Mouse (Mus musculus): ENCODE data around the gene Gm45261. TPM values are rescaled to one million over a fixed set of nuclear protein-coding genes. Genes with fewer than 3 reads are reported as not detected.

The Gm45261 gene
- polyA plus RNA-seq, 1 experiment = not detected

DNA sequence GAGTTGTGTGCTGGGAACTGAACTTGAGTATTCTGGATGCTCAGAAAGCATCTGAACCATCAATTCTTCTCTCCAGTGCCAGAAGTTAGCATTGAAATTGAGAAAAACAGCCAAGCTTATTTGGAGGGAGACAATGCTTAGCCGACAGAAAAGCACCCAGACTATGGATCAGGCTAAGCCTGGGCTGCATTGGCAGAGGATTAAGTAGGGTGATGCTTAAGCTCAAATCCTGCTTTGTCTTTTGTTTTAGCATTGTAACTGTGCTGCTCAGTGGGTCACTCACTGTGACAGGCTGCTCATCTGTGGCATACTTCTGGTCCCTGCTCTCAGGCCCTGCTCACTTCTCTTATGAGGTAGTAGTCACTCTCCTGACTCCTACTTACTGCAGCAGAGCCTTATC, 36.6 kb downstream of the Gm45261 start:
- H3K4me1 ChIP-seq (ENCODE audit: control insufficient read depth, insufficient read depth, low read length) = no peaks in the 10 kb centered on the region
- H3K36me3 ChIP-seq (ENCODE audit: control insufficient read depth, insufficient read depth, low read length, poor library complexity, severe bottlenecking) = no peaks in the 10 kb centered on the region
- H3K27ac ChIP-seq (ENCODE audit: insufficient read depth, low read length) = no peak overlapping the region
- no peak overlapping the region for H3K4me3 ChIP-seq (ENCODE audit: low read depth, low read length)
- no peaks in the 10 kb centered on the region for H3K9me3 ChIP-seq (replicated peaks; ENCODE audit: control insufficient read depth, insufficient read depth, low read length, poor library complexity, severe bottlenecking)
- no peak for TF ChIP-seq CTCF (IDR thresholded peaks at IDR 0.05; ENCODE audit: low read depth, low read length)
- no peak overlapping the region for H3K9ac ChIP-seq (ENCODE audit: low read depth, poor library complexity, severe bottlenecking)
- H3K27me3 ChIP-seq (ENCODE audit: control insufficient read depth, insufficient read depth, low read length, poor library complexity, severe bottlenecking) = no peaks in the 10 kb centered on the region

DNA sequence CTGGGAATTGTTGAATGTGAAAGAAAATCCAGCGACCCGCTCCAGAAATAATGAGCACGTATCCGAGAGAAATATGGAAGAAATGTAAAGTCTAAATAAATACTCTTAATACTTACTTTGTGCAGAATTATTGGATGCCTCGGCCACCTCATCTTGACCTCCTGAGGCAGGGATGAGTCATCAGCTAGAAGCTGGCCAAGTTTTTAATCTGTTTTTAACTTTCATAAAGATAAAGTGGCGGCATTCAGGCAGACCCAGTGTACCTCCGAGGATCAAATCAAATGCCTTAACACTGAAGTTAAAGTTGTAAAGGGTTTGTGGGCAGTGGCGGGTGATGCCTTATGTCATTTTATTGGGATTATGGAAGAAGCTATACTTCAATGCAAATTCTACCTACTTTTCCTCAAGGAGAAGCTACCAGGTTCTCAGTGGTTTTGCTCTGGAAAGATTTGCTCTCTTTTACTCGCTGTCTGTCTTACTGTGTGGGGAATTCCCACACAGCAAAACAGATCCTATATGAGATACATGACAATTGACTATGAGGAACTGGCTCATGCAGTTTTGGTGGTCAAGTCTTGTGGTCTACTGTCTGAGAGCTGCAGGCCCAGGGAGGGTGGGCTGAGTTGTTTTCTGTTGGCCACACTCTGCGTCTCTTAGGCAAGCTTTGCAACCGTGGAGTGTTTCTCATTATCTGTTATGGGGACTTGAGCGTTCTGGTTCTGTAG, 42.8 kb downstream of the Gm45261 start:
- Histone ChIP-seq H3K27ac (ENCODE audit: insufficient read depth, low read length) (no peak overlapping the region), H3K4me1 (ENCODE audit: control insufficient read depth, insufficient read depth, low read length) (no peaks in the 10 kb centered on the region), H3K27me3 (ENCODE audit: control insufficient read depth, insufficient read depth, low read length, poor library complexity, severe bottlenecking) (no peaks in the 10 kb centered on the region), H3K9me3 (replicated peaks; ENCODE audit: control insufficient read depth, insufficient read depth, low read length, poor library complexity, severe bottlenecking) (no peaks in the 10 kb centered on the region), H3K36me3 (ENCODE audit: control insufficient read depth, insufficient read depth, low read length, poor library complexity, severe bottlenecking) (no peaks in the 10 kb centered on the region), H3K9ac (ENCODE audit: low read depth, poor library complexity, severe bottlenecking) (no peak overlapping the region), H3K4me3 (ENCODE audit: low read depth, low read length) (no peak overlapping the region)
- TF ChIP-seq CTCF (IDR thresholded peaks at IDR 0.05; ENCODE audit: low read depth, low read length) (no peak), POLR2A (IDR thresholded peaks at IDR 0.05; ENCODE audit: insufficient read depth, low read length) (no peak)

DNA sequence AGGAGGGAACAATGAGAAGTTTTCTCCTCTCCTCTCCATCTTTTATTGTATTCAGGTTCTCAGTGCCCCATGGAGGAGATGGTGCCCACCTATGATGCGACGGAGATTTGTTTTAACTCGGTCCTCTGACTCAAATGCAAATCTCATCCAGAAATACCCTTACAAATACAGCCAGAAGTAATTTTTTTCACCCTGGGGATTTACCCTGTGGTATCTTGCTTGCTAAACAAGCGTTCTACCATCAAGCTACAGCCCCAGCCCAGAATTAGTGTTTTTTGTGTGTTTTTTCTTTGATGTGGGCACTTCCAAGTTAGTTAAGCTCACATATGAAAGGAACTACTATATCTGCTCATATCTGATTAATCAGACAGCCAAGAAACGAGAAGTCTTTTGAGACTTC, 44.9 kb downstream of the Gm45261 start:
- Histone ChIP-seq H3K9me3 (replicated peaks; ENCODE audit: control insufficient read depth, insufficient read depth, low read length, poor library complexity, severe bottlenecking) (no peaks in the 10 kb centered on the region), H3K27me3 (ENCODE audit: control insufficient read depth, insufficient read depth, low read length, poor library complexity, severe bottlenecking) (no peaks in the 10 kb centered on the region), H3K4me1 (ENCODE audit: control insufficient read depth, insufficient read depth, low read length) (no peaks in the 10 kb centered on the region), H3K9ac (ENCODE audit: low read depth, poor library complexity, severe bottlenecking) (no peak overlapping the region), H3K27ac (ENCODE audit: insufficient read depth, low read length) (no peak overlapping the region), H3K4me3 (ENCODE audit: low read depth, low read length) (no peak overlapping the region), H3K36me3 (ENCODE audit: control insufficient read depth, insufficient read depth, low read length, poor library complexity, severe bottlenecking) (no peaks in the 10 kb centered on the region)
- TF ChIP-seq POLR2A (IDR thresholded peaks at IDR 0.05; ENCODE audit: insufficient read depth, low read length) = no peak
- TF ChIP-seq EP300 (IDR thresholded peaks at IDR 0.05; ENCODE audit: insufficient read depth, low read depth, low read length) = no peak
- TF ChIP-seq CTCF (IDR thresholded peaks at IDR 0.05; ENCODE audit: low read depth, low read length) = no peak

DNA sequence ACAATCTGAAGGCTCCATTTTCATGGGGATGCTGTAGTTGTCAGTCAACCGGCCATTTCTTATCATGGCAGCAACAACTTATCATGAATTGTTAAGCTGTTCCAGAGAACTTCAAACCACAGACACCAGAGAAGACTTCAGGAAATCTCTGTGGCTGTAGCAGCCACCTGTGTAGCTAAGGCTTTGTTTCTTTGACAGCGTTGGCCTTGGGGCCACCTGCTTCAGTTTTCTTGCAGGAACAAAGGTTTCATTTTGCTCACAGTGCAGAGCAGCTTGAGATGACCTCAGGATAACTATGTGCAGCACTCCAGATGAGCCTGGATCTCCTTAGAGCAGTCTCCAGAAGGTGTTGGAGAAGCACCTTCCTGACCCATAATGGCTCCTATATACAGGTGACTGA, 48.7 kb downstream of the Gm45261 start:
- no peak for TF ChIP-seq CTCF (IDR thresholded peaks at IDR 0.05; ENCODE audit: low read depth, low read length)
- TF ChIP-seq EP300 (IDR thresholded peaks at IDR 0.05; ENCODE audit: insufficient read depth, low read depth, low read length) = no peak
- TF ChIP-seq POLR2A (IDR thresholded peaks at IDR 0.05; ENCODE audit: insufficient read depth, low read length) = no peak
- no peaks in the 10 kb centered on the region for H3K4me1 ChIP-seq (ENCODE audit: control insufficient read depth, insufficient read depth, low read length)
- no peak overlapping the region for H3K27ac ChIP-seq (ENCODE audit: insufficient read depth, low read length)
- no peak overlapping the region for H3K9ac ChIP-seq (ENCODE audit: low read depth, poor library complexity, severe bottlenecking)
- no peaks in the 10 kb centered on the region for H3K36me3 ChIP-seq (ENCODE audit: control insufficient read depth, insufficient read depth, low read length, poor library complexity, severe bottlenecking)
- no peak overlapping the region for H3K4me3 ChIP-seq (ENCODE audit: low read depth, low read length)
- H3K27me3 ChIP-seq (ENCODE audit: control insufficient read depth, insufficient read depth, low read length, poor library complexity, severe bottlenecking) = no peaks in the 10 kb centered on the region
- no peaks in the 10 kb centered on the region for H3K9me3 ChIP-seq (replicated peaks; ENCODE audit: control insufficient read depth, insufficient read depth, low read length, poor library complexity, severe bottlenecking)

GRCm38 (mm10) chr1:80410229-80410973, 50.8 kb downstream of the Gm45261 start:
- Histone ChIP-seq H3K27ac (ENCODE audit: insufficient read depth, low read length) (no peak overlapping the region), H3K4me1 (ENCODE audit: control insufficient read depth, insufficient read depth, low read length) (no peaks in the 10 kb centered on the region), H3K9ac (ENCODE audit: low read depth, poor library complexity, severe bottlenecking) (no peak overlapping the region), H3K27me3 (ENCODE audit: control insufficient read depth, insufficient read depth, low read length, poor library complexity, severe bottlenecking) (no peaks in the 10 kb centered on the region), H3K9me3 (replicated peaks; ENCODE audit: control insufficient read depth, insufficient read depth, low read length, poor library complexity, severe bottlenecking) (no peaks in the 10 kb centered on the region), H3K36me3 (ENCODE audit: control insufficient read depth, insufficient read depth, low read length, poor library complexity, severe bottlenecking) (no peaks in the 10 kb centered on the region), H3K4me3 (ENCODE audit: low read depth, low read length) (no peak overlapping the region)
- TF ChIP-seq CTCF (IDR thresholded peaks at IDR 0.05; ENCODE audit: low read depth, low read length) (no peak), POLR2A (IDR thresholded peaks at IDR 0.05; ENCODE audit: insufficient read depth, low read length) (no peak), EP300 (IDR thresholded peaks at IDR 0.05; ENCODE audit: insufficient read depth, low read depth, low read length) (no peak)

DNA sequence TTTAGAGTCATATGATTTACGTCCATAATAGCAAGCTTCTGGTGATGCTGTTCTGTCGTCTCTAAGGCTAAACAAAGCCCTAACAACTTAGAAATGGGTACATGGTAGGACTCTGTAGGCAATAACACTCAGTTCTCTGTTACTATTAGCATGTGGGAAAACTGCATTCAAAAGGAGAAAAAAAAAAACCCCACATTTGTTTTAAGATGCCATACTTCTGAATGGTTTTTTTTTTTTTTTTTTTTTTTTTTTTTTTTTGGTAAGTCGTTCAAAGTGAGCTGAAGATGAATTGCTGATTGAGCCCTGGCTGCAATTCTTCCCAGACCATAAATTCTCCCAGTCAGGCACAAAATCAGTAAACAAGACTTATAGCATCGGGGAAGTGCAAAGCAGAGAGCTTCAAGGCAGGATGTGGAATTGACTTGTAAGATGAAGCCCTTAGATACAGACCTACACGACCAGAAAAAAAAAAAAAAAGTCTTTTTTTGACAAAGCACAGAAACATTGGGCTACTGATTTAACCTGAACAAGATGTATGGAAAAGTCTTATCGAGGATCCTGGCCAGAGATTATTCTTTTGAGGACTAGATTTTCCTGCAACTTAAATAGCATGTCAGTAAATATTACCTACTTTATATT, 51.7 kb downstream of the Gm45261 start:
- no peak overlapping the region for H3K9ac ChIP-seq (ENCODE audit: low read depth, poor library complexity, severe bottlenecking)
- TF ChIP-seq EP300 (IDR thresholded peaks at IDR 0.05; ENCODE audit: insufficient read depth, low read depth, low read length) (no peak), POLR2A (IDR thresholded peaks at IDR 0.05; ENCODE audit: insufficient read depth, low read length) (no peak), CTCF (IDR thresholded peaks at IDR 0.05; ENCODE audit: low read depth, low read length) (no peak)
- H3K27me3 ChIP-seq (ENCODE audit: control insufficient read depth, insufficient read depth, low read length, poor library complexity, severe bottlenecking) = no peaks in the 10 kb centered on the region
- H3K36me3 ChIP-seq (ENCODE audit: control insufficient read depth, insufficient read depth, low read length, poor library complexity, severe bottlenecking) = no peaks in the 10 kb centered on the region
- no peaks in the 10 kb centered on the region for H3K4me1 ChIP-seq (ENCODE audit: control insufficient read depth, insufficient read depth, low read length)
- no peak overlapping the region for H3K27ac ChIP-seq (ENCODE audit: insufficient read depth, low read length)
- H3K4me3 ChIP-seq (ENCODE audit: low read depth, low read length) = no peak overlapping the region
- no peaks in the 10 kb centered on the region for H3K9me3 ChIP-seq (replicated peaks; ENCODE audit: control insufficient read depth, insufficient read depth, low read length, poor library complexity, severe bottlenecking)
